Mouse (Mus musculus) liver, embryonic 13.5 days (tissue): ENCODE data around the gene Hdac4. TPM values are rescaled to one million over a fixed set of nuclear protein-coding genes. Genes with fewer than 3 reads are reported as not detected.
A peak's percentile ranks its signal among the peaks of the same experiment; 100 is the strongest.

Experiments
- ATAC-seq: fragments of 200-750 bp; cut with Nextera tagmentation; 2 replicates; pipeline ENCODE4 v1.8.0; 2017; ENCODE audit warnings: low read depth, mild to moderate bottlenecking, moderate number of reproducible peaks, moderate library complexity
- DNase-seq: peaks from one replicate; pipeline ENCODE4 v3.0.0; 2022
- H3K27ac ChIP-seq: fragments of 300-500 bp; sonication (generic); 2 replicates; pipeline ENCODE4 v1.5.1; 2015; ENCODE audit warnings: moderate library complexity, mild to moderate bottlenecking, inconsistent platforms
- H3K27me3 ChIP-seq: fragments of 300-500 bp; sonication (generic); 2 replicates; pipeline ENCODE4 v1.6.1; 2015; ENCODE audit warnings: mild to moderate bottlenecking, inconsistent platforms
- H3K36me3 ChIP-seq: fragments of 300-500 bp; sonication (generic); 2 replicates; pipeline ENCODE4 v1.6.1; 2015; ENCODE audit warnings: mild to moderate bottlenecking, inconsistent platforms
- H3K4me1 ChIP-seq: fragments of 300-500 bp; sonication (generic); replicated peaks from 2 replicates; pipeline ENCODE4 v1.6.1; 2015; ENCODE audit warnings: inconsistent platforms
- H3K4me2 ChIP-seq: fragments of 300-500 bp; sonication (generic); 2 replicates; pipeline ENCODE4 v1.6.1; 2015; ENCODE audit warnings: inconsistent platforms, mild to moderate bottlenecking, moderate library complexity
- H3K4me3 ChIP-seq: fragments of 300-500 bp; sonication (generic); replicated peaks from 2 replicates; pipeline ENCODE4 v1.5.1; 2015; ENCODE audit warnings: mild to moderate bottlenecking, inconsistent platforms
- H3K9ac ChIP-seq: fragments of 300-500 bp; sonication (generic); 2 replicates; pipeline ENCODE4 v1.6.1; 2015; ENCODE audit warnings: mild to moderate bottlenecking, inconsistent platforms
- H3K9me3 ChIP-seq: fragments of 300-500 bp; sonication (generic); replicated peaks from 2 replicates; pipeline ENCODE4 v1.6.1; 2016; ENCODE audit warnings: inconsistent platforms
- WGBS: fragments of 180-500 bp; shearing (Covaris S2); methylation state at CpG from one replicate; pipeline ENCODE4 v1.1.7; 2015; ENCODE audit not compliant: insufficient replicate concordance; 5-methylcytosine and 5-hydroxymethylcytosine counted together
- polyA plus RNA-seq: library from polyadenylated mRNA; unstranded; fragments of >200 nt; fragmentation: Nextera tagmentation; extraction: Ambion mirVana; gene quantifications from 2 replicates; pipeline ENCODE4 v1.2.1, GENCODE M21; 2015

Gene Hdac4
- polyA plus RNA-seq, 1 experiment from 2014 or later = 3.9 TPM

GRCm38 (mm10) chr1:92127366-92127765, 68.1 kb downstream of the Hdac4 start:
- no peak for DNase-seq
- WGBS = 73% methylated on average over 1 of the region's 1 CpGs
- H3K36me3 ChIP-seq = no peaks in the 10 kb centered on the region

GRCm38 (mm10) chr1:92124497-92125201, 70.8 kb downstream of the Hdac4 start:
- no peaks in the 10 kb centered on the region for H3K27me3 ChIP-seq
- H3K9ac ChIP-seq = no peak overlapping the region
- peaks cover 42% of the 10 kb centered on the region for H3K4me1 ChIP-seq
- H3K36me3 ChIP-seq = no peaks in the 10 kb centered on the region
- DNase-seq (no peak), ATAC-seq (peak; percentile 34; the same call in 1 of the 2 replicates)
- H3K4me2 ChIP-seq = no peak overlapping the region
- no peak overlapping the region for H3K4me3 ChIP-seq
- WGBS = 43% methylated on average over 3 of the region's 3 CpGs
- no peaks in the 10 kb centered on the region for H3K9me3 ChIP-seq
- H3K27ac ChIP-seq = no peak overlapping the region

More at GRCm38 (mm10) chr1:92127366-92127765, 68.1 kb downstream of the Hdac4 start:
- peaks cover 52% of the 10 kb centered on the region for H3K4me1 ChIP-seq
- H3K9me3 ChIP-seq = no peaks in the 10 kb centered on the region
- no peak overlapping the region for H3K9ac ChIP-seq
- no peak overlapping the region for H3K4me3 ChIP-seq
- ATAC-seq = no peak
- no peaks in the 10 kb centered on the region for H3K27me3 ChIP-seq
- H3K4me2 ChIP-seq = no peak overlapping the region
- H3K27ac ChIP-seq = no peak overlapping the region

- Histone ChIP-seq H3K27me3 (no peaks in the 10 kb centered on the region), H3K4me1 (peaks cover 6% of the 10 kb centered on the region), H3K27ac (no peak overlapping the region), H3K9ac (no peak overlapping the region), H3K9me3 (no peaks in the 10 kb centered on the region), H3K4me2 (no peak overlapping the region), H3K36me3 (no peaks in the 10 kb centered on the region), H3K4me3 (no peak overlapping the region)
- DNase-seq = no peak
- 52% methylated on average over 5 of the region's 5 CpGs for WGBS
- ATAC-seq = no peak
Measured at GRCm38 (mm10) chr1:92119303-92119702, 76.2 kb downstream of the Hdac4 start.

- 76% methylated on average over 5 of the region's 5 CpGs for WGBS
- Histone ChIP-seq H3K9me3 (no peaks in the 10 kb centered on the region), H3K36me3 (no peaks in the 10 kb centered on the region), H3K9ac (no peak overlapping the region), H3K4me1 (peaks cover 12% of the 10 kb centered on the region), H3K27ac (no peak overlapping the region), H3K4me3 (no peak overlapping the region), H3K27me3 (no peaks in the 10 kb centered on the region), H3K4me2 (no peak overlapping the region)
- no peak for DNase-seq
- no peak for ATAC-seq
Measured at GRCm38 (mm10) chr1:92117597-92117996, 77.9 kb downstream of the Hdac4 start.

GRCm38 (mm10) chr1:92116169-92116568, 79.3 kb downstream of the Hdac4 start:
- WGBS = 81% methylated on average over 4 of the region's 4 CpGs
- Histone ChIP-seq H3K4me1 (peaks cover 7% of the 10 kb centered on the region), H3K4me2 (no peak overlapping the region), H3K36me3 (no peaks in the 10 kb centered on the region), H3K27ac (no peak overlapping the region), H3K4me3 (no peak overlapping the region), H3K9me3 (no peaks in the 10 kb centered on the region), H3K9ac (no peak overlapping the region), H3K27me3 (no peaks in the 10 kb centered on the region)
- no peak for DNase-seq
- no peak for ATAC-seq

GRCm38 (mm10) chr1:92114091-92114490, 81.4 kb downstream of the Hdac4 start:
- no peak overlapping the region for H3K4me3 ChIP-seq
- no peaks in the 10 kb centered on the region for H3K27me3 ChIP-seq
- no peak overlapping the region for H3K4me2 ChIP-seq
- no peak overlapping the region for H3K27ac ChIP-seq
- peaks cover 7% of the 10 kb centered on the region for H3K4me1 ChIP-seq
- no peaks in the 10 kb centered on the region for H3K9me3 ChIP-seq
- H3K9ac ChIP-seq = no peak overlapping the region
- WGBS = 72% methylated on average over 3 of the region's 3 CpGs
- DNase-seq (no peak), ATAC-seq (no peak)
- H3K36me3 ChIP-seq = no peaks in the 10 kb centered on the region

- WGBS = 64% methylated on average over 6 of the region's 6 CpGs
- Histone ChIP-seq H3K27me3 (no peaks in the 10 kb centered on the region), H3K36me3 (no peaks in the 10 kb centered on the region), H3K27ac (no peak overlapping the region), H3K4me1 (peaks cover 7% of the 10 kb centered on the region), H3K9me3 (no peaks in the 10 kb centered on the region), H3K4me3 (no peak overlapping the region), H3K4me2 (no peak overlapping the region), H3K9ac (no peak overlapping the region)
- ATAC-seq (no peak), DNase-seq (no peak)
Measured at GRCm38 (mm10) chr1:92113243-92114009, 82.1 kb downstream of the Hdac4 start.

- peaks cover 7% of the 10 kb centered on the region for H3K4me1 ChIP-seq
- no peaks in the 10 kb centered on the region for H3K36me3 ChIP-seq
- no peak overlapping the region for H3K27ac ChIP-seq
- H3K4me3 ChIP-seq = no peak overlapping the region
- H3K27me3 ChIP-seq = no peaks in the 10 kb centered on the region
- ATAC-seq (no peak), DNase-seq (no peak)
- no peak overlapping the region for H3K4me2 ChIP-seq
- 73% methylated on average over 5 of the region's 5 CpGs for WGBS
- no peaks in the 10 kb centered on the region for H3K9me3 ChIP-seq
- H3K9ac ChIP-seq = no peak overlapping the region
Measured at GRCm38 (mm10) chr1:92112591-92112990, 82.9 kb downstream of the Hdac4 start.

- Histone ChIP-seq H3K9me3 (no peaks in the 10 kb centered on the region), H3K4me3 (no peak overlapping the region), H3K27ac (no peak overlapping the region), H3K36me3 (no peaks in the 10 kb centered on the region), H3K9ac (no peak overlapping the region), H3K4me1 (peaks cover 7% of the 10 kb centered on the region), H3K27me3 (no peaks in the 10 kb centered on the region), H3K4me2 (no peak overlapping the region)
- WGBS = 53% methylated on average over 2 of the region's 2 CpGs
- ATAC-seq (no peak), DNase-seq (no peak)
Measured at GRCm38 (mm10) chr1:92111551-92111950, 83.9 kb downstream of the Hdac4 start.

- H3K4me1 ChIP-seq = peaks cover 7% of the 10 kb centered on the region
- H3K4me2 ChIP-seq = no peak overlapping the region
- H3K36me3 ChIP-seq = no peaks in the 10 kb centered on the region
- ATAC-seq = no peak
- H3K9ac ChIP-seq = no peak overlapping the region
- H3K9me3 ChIP-seq = no peaks in the 10 kb centered on the region
- WGBS = 72% methylated on average over 1 of the region's 1 CpGs
- no peak for DNase-seq
- no peak overlapping the region for H3K27ac ChIP-seq
- no peak overlapping the region for H3K4me3 ChIP-seq
- no peaks in the 10 kb centered on the region for H3K27me3 ChIP-seq
Measured at GRCm38 (mm10) chr1:92111026-92111425, 84.5 kb downstream of the Hdac4 start.

- no peak for DNase-seq
- WGBS = 67% methylated on average over 1 of the region's 1 CpGs
- no peaks in the 10 kb centered on the region for H3K9me3 ChIP-seq
Measured at GRCm38 (mm10) chr1:92109221-92109620, 86.3 kb downstream of the Hdac4 start.

More at GRCm38 (mm10) chr1:92109221-92109620, 86.3 kb downstream of the Hdac4 start:
- Histone ChIP-seq H3K4me1 (peaks cover 7% of the 10 kb centered on the region), H3K4me3 (no peak overlapping the region), H3K4me2 (no peak overlapping the region), H3K27ac (no peak overlapping the region), H3K36me3 (no peaks in the 10 kb centered on the region), H3K27me3 (no peaks in the 10 kb centered on the region), H3K9ac (no peak overlapping the region)
- ATAC-seq = no peak
